Mouse (Mus musculus) NIH3T3 (cell line): ENCODE data around the gene Cldn13.

Experiments
- DNase-seq: peaks from one replicate; pipeline ENCODE4 v3.0.0-alpha.2; 2012; ENCODE audit warnings: low read depth

Cldn13 gene

DNA sequence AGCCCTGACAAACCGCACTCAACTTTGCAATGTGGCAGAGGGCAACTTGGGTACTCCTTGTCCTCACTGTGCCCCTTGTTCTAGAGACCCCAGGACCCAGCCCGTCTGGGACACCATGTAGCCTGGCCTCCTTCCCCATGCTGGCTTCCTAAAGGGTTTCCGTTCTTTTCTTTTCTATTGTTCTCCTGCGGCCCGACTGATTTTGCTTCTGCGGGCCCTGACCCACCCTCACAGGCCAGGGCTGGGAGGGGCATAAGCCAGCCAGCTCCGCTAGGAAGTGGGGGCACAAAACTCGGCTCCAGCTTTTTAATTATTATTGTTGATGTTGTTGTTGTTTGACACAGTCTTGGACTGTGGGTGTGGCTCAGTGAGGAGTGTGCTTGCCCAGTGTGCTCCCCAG lies 23.8 kb downstream of the Cldn13 start:
- no peak for DNase-seq

DNA sequence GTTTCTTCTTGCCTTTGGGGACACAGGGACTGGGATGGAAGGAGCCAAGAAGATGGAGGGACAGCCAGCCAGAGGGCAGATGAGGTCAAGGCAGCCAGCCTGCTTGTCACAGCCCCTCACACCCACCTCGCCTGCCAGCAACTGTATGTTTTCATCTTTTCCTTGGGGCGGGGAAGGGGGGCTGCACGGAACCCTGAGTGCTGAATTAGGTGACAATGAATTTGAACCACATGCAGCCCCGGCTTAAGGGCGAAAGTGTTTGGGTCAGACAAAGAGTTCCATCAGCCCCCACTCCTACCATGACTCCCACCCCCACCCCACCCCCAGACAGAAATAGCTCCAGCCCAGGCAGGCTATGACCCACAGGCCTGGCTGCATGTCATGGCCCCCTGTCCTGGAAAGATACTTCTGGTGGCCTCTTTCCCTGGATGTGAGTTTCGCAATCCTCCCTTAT lies 24.7 kb downstream of the Cldn13 start:
- DNase-seq, result no peak

DNA sequence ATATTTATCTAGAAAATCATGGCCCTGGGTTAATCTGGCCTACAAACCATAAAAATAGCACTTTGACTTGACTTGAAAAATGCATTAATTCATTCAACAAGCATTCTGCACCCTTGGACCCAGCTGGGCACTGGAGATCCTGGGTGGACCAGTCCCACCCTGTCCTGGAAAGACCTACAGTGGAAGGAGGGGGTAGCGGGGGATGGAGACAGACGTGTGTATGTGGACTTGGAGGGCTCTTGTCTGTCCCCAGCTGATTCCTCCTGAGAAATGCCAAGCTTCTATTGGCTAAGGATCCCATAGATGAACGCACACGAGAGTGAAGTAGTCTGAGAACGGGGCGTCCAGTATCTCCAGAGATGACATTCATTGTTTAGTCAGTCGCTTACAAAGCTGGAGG lies 26.8 kb downstream of the Cldn13 start:
- DNase-seq, result no peak

DNA sequence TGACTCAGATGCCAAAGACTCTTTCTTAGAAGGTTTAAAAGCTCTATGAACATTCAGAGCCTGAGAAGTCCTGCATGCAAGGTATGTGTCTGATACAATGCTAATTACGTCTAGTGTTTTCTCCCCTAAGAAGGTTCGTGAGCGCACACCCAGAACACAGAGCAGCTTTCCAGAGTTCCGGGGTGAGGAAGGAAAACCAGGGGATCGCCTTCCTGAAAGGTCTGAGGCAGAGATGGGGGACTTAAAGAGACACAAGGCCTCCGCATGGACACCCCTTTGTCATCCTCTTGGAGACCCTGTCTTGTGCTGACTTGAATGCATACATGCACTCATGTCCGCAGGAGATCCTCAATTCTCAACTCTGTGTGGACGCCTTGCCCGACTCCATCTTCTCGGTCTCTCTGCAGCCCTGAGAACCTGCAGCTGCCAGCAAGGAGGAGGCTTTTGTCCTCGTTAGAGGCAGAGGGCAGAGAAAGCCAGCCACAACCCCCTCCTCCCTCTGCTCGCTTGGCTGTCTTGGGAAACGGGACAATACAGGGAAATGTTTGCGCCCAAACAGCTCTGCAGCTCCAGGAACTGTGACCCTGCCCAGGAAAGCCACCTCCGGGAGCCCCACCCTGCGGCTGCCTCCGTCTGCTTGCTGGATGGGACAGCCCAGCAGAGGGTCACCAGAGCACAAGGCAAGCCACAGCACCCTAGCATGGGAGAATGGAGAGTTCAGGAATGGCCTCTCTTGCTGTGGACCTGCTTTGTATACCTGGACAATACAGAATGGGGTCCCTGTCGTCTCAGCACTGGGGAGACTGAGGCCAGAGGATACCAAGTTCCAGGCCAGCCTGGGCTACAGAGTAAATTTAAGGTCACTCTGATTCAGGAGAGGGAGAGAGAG lies 27.6 kb downstream of the Cldn13 start:
- DNase-seq, result no peak

DNA sequence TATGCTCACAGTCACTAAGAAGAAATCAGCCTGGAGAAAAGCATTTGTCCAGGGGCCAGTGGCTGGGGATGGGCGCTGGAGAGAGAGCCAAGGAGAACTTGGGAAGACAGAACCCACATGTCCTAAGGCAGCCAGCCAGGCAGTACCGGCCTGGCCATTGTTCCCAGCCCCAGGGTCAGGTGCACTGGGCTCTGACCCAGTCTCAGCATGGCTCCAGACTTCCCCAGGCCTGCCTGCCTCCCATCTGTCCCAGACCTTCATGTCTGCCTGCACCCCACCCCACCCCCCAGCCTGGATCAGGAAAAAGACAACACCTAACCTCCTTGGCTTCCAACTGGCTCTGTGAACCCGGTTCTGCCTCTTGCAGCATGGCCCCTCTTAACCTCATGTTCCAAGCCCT lies 32.2 kb downstream of the Cldn13 start:
- DNase-seq, result no peak

DNA sequence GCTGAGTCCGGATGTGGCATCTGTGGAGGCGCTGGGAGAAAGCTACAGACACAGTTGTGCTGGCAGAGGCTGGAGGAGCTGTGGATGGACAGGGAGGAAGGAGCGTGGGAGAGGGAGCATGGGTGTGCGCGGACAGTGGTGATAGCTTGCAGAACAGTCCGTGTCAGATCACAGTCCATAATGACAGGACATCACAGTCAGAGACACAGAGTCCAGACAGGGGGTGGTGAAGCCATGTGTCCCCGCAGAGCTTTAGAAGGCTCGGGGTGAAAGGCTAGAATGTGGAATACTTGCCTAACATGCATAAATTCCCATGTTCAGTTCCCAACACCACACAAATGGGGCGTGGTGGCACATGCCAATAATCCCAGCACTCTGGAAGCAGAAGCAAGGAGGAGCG lies 38.5 kb downstream of the Cldn13 start:
- DNase-seq, result no peak

DNA sequence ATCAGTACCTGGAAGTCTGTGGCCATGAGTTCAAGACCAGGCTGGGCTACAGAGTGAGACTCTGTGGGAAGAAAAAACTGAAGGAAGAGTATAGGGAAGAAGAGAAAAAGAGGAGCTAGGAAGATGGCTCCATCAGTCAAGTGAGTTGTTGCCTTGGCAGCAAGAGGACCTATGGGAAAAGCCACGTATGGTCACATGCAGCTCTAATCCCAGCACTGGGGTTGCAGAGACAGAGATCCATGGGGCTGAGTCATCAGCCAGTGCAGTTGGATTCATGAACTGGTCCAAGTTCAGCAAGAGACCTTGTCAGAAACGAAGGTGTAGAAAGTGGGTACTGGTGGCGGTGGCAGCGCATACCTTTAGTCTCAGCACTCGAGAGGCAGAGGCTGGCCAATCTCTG lies 40.1 kb downstream of the Cldn13 start:
- DNase-seq, result peak; percentile 28

DNA sequence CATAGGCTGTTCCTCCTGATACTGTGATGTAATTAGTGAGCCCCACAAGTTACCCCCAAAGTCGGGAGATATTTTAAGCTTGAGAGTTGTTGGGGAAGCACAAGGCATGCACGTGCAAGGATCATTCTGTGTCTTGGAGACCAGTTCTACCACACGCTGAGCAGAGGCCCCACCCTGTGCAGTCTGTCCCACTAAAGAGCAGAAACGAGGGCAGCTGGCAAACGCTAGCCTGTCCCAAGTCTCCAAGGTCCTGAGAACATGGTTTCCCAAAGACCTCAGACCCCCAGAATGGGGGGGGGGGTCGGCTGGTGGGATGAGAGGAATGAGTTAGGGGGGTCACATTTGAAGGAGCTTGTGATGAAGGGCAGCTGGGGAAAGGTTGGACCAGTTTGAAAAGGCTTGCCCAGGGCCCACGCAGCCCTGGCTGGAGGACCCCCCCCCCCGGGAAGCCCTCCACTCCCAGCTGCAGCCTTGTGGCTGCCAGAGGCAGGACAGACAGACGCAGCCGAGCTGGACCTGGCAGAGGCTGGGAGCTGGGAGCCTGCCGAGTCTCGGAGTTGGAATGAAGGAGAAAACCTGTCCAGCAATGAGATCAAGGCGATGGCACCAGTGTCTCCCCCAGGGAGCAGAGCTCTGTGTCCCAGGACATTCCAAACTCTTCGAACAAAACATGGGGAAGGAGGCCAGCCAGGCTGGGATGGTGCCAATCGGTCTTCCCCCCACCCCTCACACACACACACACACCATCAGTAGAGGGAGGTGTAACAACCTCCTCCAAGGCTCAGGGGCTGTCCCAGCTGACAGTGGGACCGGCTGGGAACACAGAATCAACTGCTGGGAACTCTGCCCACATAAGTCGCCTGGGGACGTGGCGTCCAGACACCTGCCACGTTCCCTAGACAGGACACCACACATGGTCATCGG lies 41.1 kb downstream of the Cldn13 start:
- DNase-seq, result no peak

DNA sequence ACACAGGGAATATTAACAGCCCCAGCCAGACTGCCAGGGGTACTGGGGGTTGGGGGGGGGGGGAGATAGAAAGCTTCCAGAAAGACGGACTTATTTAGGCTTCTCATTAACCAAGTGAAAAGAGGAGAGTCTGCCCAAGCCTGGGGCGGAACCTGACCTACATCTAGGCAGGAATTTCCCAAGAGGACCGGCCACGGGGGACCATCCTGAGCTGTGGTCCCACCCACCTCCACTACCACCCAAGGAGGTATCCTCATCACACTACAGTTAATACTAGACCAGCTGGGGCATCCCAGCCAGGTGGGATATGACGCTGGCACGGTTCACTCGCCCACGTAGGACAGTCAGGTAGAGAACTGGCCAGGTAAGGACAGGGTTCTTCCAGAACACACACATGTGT lies 42.3 kb downstream of the Cldn13 start:
- no peak for DNase-seq

DNA sequence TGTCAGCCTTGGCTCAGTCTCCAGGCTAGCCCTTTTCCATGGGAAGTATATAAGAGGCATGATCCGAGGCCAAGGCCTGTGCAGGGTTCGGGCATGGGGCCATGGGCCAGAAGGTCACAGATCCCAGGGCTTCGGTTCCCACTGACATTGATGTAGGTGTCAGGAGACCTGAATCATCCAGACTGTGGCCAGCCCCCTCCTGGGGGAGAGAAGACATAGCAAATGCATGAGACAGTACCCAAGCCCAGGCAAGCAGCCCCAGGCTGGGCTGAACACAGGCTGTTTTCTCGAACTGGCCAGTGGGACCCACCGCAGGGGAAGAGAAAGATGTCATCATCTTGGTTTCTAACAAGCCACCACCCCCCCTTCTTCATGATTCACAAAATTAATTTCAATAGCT lies 42.7 kb downstream of the Cldn13 start:
- peak; percentile 72 for DNase-seq

DNA sequence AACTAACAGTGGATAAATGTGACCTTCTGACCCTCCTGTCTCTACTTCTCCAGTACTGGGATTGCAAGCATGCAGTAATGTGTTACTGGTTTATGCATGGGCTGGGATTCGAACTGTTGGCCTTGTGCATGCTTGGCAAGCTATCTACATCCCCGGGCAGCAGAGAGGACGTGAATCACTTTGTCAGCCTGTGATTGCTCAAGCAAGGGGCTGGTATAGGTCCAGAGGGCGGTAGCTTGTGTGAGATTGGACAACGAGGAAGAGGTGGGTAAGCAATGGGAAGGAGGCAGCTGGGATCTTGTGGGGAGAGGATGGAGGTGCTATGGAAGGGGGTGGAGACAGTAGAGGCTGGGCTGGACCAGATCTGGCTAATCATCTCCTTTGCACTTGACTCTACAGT lies 46.8 kb downstream of the Cldn13 start:
- DNase-seq, result peak; percentile 69

DNA sequence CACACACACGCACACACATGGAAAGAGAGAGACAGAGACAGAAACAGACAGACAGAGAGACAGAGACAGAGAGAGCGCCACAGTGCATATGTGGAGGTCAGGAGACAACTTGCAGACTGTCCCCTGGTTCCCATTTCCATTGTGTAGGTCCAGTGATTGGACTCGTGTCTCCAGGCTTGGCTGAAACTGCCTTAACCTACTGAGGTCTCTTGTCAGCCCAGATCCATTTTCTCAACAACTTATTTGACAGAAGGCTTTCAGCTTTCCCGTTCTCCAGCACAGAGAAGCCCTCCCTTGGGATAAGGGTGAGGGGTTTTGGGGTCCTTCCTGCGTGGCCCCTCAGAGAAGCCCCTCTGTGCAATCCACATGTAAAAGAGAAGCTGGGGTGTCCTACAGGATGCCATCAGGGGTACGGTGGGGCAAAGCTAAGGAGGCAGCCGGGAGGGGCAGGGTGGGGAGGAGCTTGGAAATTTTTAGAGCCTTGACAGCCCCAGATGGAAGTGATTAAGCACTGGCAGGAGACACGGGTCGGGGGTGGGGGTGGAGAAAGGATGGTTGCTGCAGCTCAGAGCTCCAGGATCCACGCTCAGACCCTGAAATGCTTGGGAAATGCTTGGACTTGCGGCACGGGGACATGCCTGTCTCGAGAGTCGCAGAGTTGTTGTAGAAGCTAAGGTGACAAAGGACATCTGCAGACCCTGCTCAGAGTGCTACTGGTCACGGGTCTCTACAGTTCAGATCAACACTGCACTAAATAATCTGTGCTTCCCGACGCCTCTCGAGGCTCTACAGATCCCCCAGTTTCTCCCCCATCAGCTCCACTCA lies 47.8 kb downstream of the Cldn13 start:
- DNase-seq, result peak; percentile 89

DNA sequence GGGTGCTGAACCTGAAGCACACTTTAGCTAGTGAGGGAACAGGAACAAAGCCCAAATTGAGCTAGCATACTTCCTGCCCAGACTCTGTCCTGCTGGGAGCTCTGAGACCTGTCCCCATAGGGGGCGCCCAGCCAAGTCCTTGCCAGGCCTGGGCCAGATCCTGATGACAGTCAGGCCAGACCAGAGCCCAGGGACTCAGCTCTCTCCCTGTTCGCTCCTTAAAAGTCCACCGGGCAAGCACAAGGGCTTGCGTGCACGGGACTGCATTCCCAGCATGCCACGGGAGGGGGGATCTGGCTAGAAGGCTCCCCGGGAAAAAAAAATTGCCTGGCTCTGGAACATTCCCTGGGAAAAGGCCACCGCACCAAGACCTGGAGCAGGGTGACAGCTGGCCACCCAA lies 50.2 kb downstream of the Cldn13 start:
- no peak for DNase-seq
